Mouse (Mus musculus) megakaryocyte progenitor cell, adult 5-6 weeks (primary cell): ENCODE measurements around the gene Sprr3. TPM values are rescaled to one million over a fixed set of nuclear protein-coding genes. Genes with fewer than 3 reads are reported as not detected.
"Not testable (repeated sequence)": the region's sequence is repeated elsewhere in the genome, so short reads cannot be mapped to it uniquely, and the experiment has no call there.

Experiments
- ATAC-seq: replicated peaks from 2 replicates; pipeline ENCODE4 v1.8.0; 2016; ENCODE audit warnings: mild to moderate bottlenecking, moderate TSS enrichment, inconsistent platforms; ENCODE audit not compliant: poor library complexity
- total RNA-seq, 2 experiments: library from RNA; stranded (forward) in 1 of 2; stranded (reverse) in 1 of 2; fragments of 157-497, 149-512 nt in 1 of 2; fragments of 200-1000 nt in 1 of 2; gene quantifications; 2 replicates each; pipeline versions ENCODE4 v1.2.3 to v1.2.4; 2015 to 2017

Gene Sprr3
- total RNA-seq (2015): not detected in 2 replicates
- total RNA-seq (2017): not detected in 2 replicates

- no peak for ATAC-seq
Measured at GRCm38 (mm10) chr3:92458620-92459019, at the start of gene Sprr3. Gene Sprr3, minus strand, starts transcription at chr3:92458720.

- no peak for ATAC-seq
Measured at GRCm38 (mm10) chr3:92508185-92508584, 49.7 kb upstream of the Sprr3 start.

GRCm38 (mm10) chr3:92503528-92503927, 45.0 kb upstream of the Sprr3 start:
- no peak for ATAC-seq

GRCm38 (mm10) chr3:92500393-92500792, 41.9 kb upstream of the Sprr3 start, which contains the start of gene Sprr4:
Gene Sprr4, minus strand, starts transcription at chr3:92500493.
- ATAC-seq: no peak

GRCm38 (mm10) chr3:92490262-92490661, 31.7 kb upstream of the Sprr3 start:
- ATAC-seq: not testable (repeated sequence)

GRCm38 (mm10) chr3:92486307-92486706, 27.8 kb upstream of the Sprr3 start:
- no peak for ATAC-seq

DNA sequence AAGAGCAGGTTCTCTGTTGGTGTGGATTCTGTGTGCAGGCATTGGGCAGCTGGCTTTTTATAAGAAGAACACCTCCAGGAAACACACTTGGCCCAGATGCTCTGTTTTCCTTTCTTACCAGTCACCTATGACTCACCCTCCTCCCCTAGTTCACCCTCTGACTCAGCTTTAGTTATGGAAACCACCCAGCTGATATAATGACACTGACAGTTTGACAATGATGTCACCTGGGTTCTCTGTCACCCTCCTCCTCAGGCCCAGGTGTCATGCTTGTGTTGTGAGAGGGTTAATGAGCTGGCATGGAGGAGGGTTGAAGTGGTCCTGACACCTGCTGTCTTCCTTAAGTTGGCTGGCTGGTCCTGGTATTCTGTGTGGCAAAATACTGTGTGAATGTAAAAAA, 27.3 kb upstream of the Sprr3 start, which contains the start of gene Sprr1a:
Gene Sprr1a (minus strand): TSS at position 33 of the 400 bp plus-strand sequence.
- ATAC-seq: no peak

- not testable (repeated sequence) for ATAC-seq
Measured at GRCm38 (mm10) chr3:92481249-92481648, 22.7 kb upstream of the Sprr3 start.

GRCm38 (mm10) chr3:92470111-92470510, 11.6 kb upstream of the Sprr3 start:
- ATAC-seq: no peak

DNA sequence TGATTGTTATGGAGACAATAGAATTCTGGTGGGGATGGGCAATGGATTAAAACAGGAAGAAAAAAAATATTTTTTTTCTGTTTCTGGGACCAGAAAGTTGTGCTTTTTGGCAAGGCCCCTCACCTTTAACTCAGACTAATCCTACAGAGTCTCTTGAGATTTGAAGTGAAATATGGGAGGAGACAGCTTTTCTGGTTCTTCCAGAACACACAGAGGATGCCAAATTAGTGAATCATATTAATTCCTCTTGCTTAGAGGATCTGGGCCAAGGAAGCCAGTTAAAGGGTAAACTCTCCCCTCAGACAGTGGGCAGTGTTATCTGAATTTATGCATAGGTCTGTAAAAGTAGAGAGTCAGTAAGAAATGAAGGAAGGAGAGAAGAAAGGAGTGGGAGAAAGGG, 8.9 kb upstream of the Sprr3 start:
- ATAC-seq: no peak

DNA sequence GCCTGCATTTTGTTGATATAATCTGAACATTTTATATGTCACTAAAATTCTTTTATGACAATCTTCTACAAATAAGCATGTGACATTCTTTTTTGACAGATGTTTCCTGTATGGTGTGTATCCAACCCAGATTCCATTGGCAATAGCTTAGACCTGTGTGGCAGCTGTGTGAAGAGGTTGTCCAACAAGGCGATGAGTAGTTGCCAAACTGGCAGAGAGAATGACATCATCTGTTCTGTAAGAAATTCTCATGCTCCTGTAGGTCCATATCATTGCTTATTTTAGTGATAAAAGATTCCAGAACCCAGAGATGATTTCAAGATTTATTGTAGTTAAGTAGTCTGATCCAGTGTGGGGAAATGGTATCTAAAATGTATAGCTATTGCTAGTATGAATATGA, 8.1 kb upstream of the Sprr3 start:
- ATAC-seq: no peak

GRCm38 (mm10) chr3:92455151-92455550, 3.4 kb downstream of the Sprr3 start:
- ATAC-seq: no peak

DNA sequence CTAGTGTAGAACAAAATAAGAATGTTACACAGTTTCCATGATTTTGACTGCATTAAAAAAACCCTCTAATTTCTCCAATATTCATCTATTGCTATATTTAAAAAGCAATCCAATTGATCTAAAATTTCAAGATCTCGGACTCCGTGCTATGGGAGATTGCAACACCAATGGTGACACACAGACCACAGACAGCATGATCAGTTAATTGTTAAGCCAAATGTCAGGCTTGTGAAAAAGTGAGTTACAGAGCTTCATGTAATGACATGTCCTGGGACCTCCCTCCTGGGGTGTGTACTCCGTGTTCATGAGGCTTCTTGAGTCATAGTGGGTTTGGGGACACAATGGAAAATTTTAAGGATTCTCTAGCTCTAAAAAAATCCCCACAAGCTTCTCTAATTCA, 18.3 kb downstream of the Sprr3 start:
- ATAC-seq: no peak

GRCm38 (mm10) chr3:92438689-92439088, 19.8 kb downstream of the Sprr3 start, which contains the start of gene Sprr1b:
Gene Sprr1b, minus strand, starts transcription at chr3:92438789.
- no peak for ATAC-seq

GRCm38 (mm10) chr3:92432282-92432681, 26.2 kb downstream of the Sprr3 start, which contains the start of gene Sprr2k:
Gene Sprr2k, plus strand, starts transcription at chr3:92432582.
- no peak for ATAC-seq

- ATAC-seq: no peak
Measured at GRCm38 (mm10) chr3:92429323-92429722, 29.2 kb downstream of the Sprr3 start, which contains the start of gene Gm9774. Gene Gm9774, minus strand, starts transcription at chr3:92429423.

- no peak for ATAC-seq
Measured at GRCm38 (mm10) chr3:92417782-92418181, 40.7 kb downstream of the Sprr3 start, which contains the start of gene Sprr2j-ps. Gene Sprr2j-ps, plus strand, starts transcription at chr3:92418082.

DNA sequence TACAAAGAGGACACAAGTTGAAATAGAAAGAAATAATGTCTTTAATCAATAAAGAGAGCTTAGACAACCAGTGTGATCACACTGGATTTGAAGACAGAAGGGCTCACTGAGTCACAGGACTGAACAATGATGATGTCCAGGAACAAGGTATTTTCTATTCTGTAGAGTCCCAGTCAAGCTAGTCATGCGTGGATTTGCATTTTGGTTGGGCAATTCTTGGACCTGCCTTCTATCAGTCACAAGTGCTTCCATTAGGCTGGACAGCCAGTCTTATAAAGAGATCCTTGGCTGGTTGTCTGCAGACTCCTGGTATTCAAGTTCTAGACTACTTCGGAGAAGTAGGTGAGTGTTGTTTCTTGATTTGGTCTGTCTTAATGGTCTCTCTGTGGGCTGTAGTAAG, 50.8 kb downstream of the Sprr3 start, which contains the start of gene Sprr2i:
Gene Sprr2i (plus strand): TSS at position 301 of the 400 bp plus-strand sequence.
- ATAC-seq: no peak

Other genes starting within 250 kb of the Sprr3 start
- not detected in 2 replicates for gene Sprr2a1, start 242.9 kb downstream of the Sprr3 start, total RNA-seq (2015)
- gene Sprr2a1, start 242.9 kb downstream of the Sprr3 start, total RNA-seq (2017): not detected in 2 replicates
- gene Sprr2a2, start 242.8 kb downstream of the Sprr3 start, total RNA-seq (2015): not detected in 2 replicates
- not detected in 2 replicates for gene Sprr2a2, start 242.8 kb downstream of the Sprr3 start, total RNA-seq (2017)
- gene Sprr2a3, start 173.3 kb downstream of the Sprr3 start, total RNA-seq (2015): not detected in 2 replicates
- not detected in 2 replicates for gene Sprr2a3, start 173.3 kb downstream of the Sprr3 start, total RNA-seq (2017)
- gene Sprr2b, start 142.1 kb downstream of the Sprr3 start, total RNA-seq (2015): not detected in 2 replicates
- gene Sprr2b, start 142.1 kb downstream of the Sprr3 start, total RNA-seq (2017): not detected in 2 replicates
- gene Sprr2d, start 119.6 kb downstream of the Sprr3 start, total RNA-seq (2015): not detected in 2 replicates
- gene Sprr2d, start 119.6 kb downstream of the Sprr3 start, total RNA-seq (2017): not detected in 2 replicates
- gene Sprr2e, start 106.6 kb downstream of the Sprr3 start, total RNA-seq (2015): not detected in 2 replicates
- gene Sprr2e, start 106.6 kb downstream of the Sprr3 start, total RNA-seq (2017): not detected in 2 replicates
- not detected in 2 replicates for gene Sprr2f, start 93.5 kb downstream of the Sprr3 start, total RNA-seq (2015)
- gene Sprr2f, start 93.5 kb downstream of the Sprr3 start, total RNA-seq (2017): not detected in 2 replicates
- not detected in 2 replicates for gene Sprr2h, start 73.0 kb downstream of the Sprr3 start, total RNA-seq (2015)
- not detected in 2 replicates for gene Sprr2h, start 73.0 kb downstream of the Sprr3 start, total RNA-seq (2017)
- not detected in 2 replicates for gene Sprr2i, start 50.7 kb downstream of the Sprr3 start, total RNA-seq (2015)
- not detected in 2 replicates for gene Sprr2i, start 50.7 kb downstream of the Sprr3 start, total RNA-seq (2017)
- gene Sprr2j-ps, start 40.6 kb downstream of the Sprr3 start, total RNA-seq (2015): not detected in 2 replicates
- gene Sprr2j-ps, start 40.6 kb downstream of the Sprr3 start, total RNA-seq (2017): not detected in 2 replicates
- gene Gm9774, start 29.3 kb downstream of the Sprr3 start, total RNA-seq (2015): 9.5 and 12.2 TPM in 2 replicates
- 1.7 and 1.9 TPM in 2 replicates for gene Gm9774, start 29.3 kb downstream of the Sprr3 start, total RNA-seq (2017)
- not detected in 2 replicates for gene Sprr2k, start 26.1 kb downstream of the Sprr3 start, total RNA-seq (2015)
- not detected in 2 replicates for gene Sprr2k, start 26.1 kb downstream of the Sprr3 start, total RNA-seq (2017)
- gene Sprr1b, start 19.9 kb downstream of the Sprr3 start, total RNA-seq (2015): not detected in 2 replicates
- gene Sprr1b, start 19.9 kb downstream of the Sprr3 start, total RNA-seq (2017): not detected in 2 replicates
- not detected in 2 replicates for gene Sprr1a, start 27.2 kb upstream of the Sprr3 start, total RNA-seq (2015)
- not detected in 2 replicates for gene Sprr1a, start 27.2 kb upstream of the Sprr3 start, total RNA-seq (2017)
- gene Sprr4, start 41.8 kb upstream of the Sprr3 start, total RNA-seq (2015): not detected in 2 replicates
- gene Sprr4, start 41.8 kb upstream of the Sprr3 start, total RNA-seq (2017): not detected in 2 replicates
- gene 2310046K23Rik, start 75.8 kb upstream of the Sprr3 start, total RNA-seq (2015): not detected in 2 replicates
- gene 2310046K23Rik, start 75.8 kb upstream of the Sprr3 start, total RNA-seq (2017): not detected in 2 replicates
- 0.22 TPM in 1 of 2 replicates, not detected in the other for gene Ivl, start 115.0 kb upstream of the Sprr3 start, total RNA-seq (2015)
- 0.27 TPM in 1 of 2 replicates, not detected in the other for gene Ivl, start 115.0 kb upstream of the Sprr3 start, total RNA-seq (2017)
- gene Smcp, start 130.3 kb upstream of the Sprr3 start, total RNA-seq (2015): not detected in 2 replicates
- not detected in 2 replicates for gene Smcp, start 130.3 kb upstream of the Sprr3 start, total RNA-seq (2017)
- gene 2210017I01Rik, start 148.8 kb upstream of the Sprr3 start, total RNA-seq (2015): not detected in 2 replicates
- gene 2210017I01Rik, start 148.8 kb upstream of the Sprr3 start, total RNA-seq (2017): not detected in 2 replicates
- not detected in 2 replicates for gene Lce6a, start 162.9 kb upstream of the Sprr3 start, total RNA-seq (2015)
- gene Lce6a, start 162.9 kb upstream of the Sprr3 start, total RNA-seq (2017): not detected in 2 replicates
- gene Lce1a1, start 189.6 kb upstream of the Sprr3 start, total RNA-seq (2015): not detected in 2 replicates
- not detected in 2 replicates for gene Lce1a1, start 189.6 kb upstream of the Sprr3 start, total RNA-seq (2017)
- not detected in 2 replicates for gene Lce1b, start 198.2 kb upstream of the Sprr3 start, total RNA-seq (2015)
- gene Lce1b, start 198.2 kb upstream of the Sprr3 start, total RNA-seq (2017): not detected in 2 replicates
- gene Lce1a2, start 211.6 kb upstream of the Sprr3 start, total RNA-seq (2015): not detected in 2 replicates
- gene Lce1a2, start 211.6 kb upstream of the Sprr3 start, total RNA-seq (2017): not detected in 2 replicates
- not detected in 2 replicates for gene Lce1c, start 220.5 kb upstream of the Sprr3 start, total RNA-seq (2015)
- not detected in 2 replicates for gene Lce1c, start 220.5 kb upstream of the Sprr3 start, total RNA-seq (2017)
- gene Lce1d, start 228.5 kb upstream of the Sprr3 start, total RNA-seq (2015): not detected in 2 replicates
- gene Lce1d, start 228.5 kb upstream of the Sprr3 start, total RNA-seq (2017): not detected in 2 replicates